Mouse (Mus musculus): ENCODE data around the gene Cttnbp2. TPM values are rescaled to one million over a fixed set of nuclear protein-coding genes. Genes with fewer than 3 reads are reported as not detected.

Cttnbp2 gene
- polyA plus RNA-seq, 1 experiment from 2014 or later: 12.6 TPM

- WGBS: 46% methylated on average over 4 of the region's 4 CpGs
- no peak overlapping the region for H3K27ac ChIP-seq (replicated peaks; ENCODE audit: low read depth, low read length)
- H3K4me1 ChIP-seq (ENCODE audit: control insufficient read depth, insufficient read depth, low read length): no peaks in the 10 kb centered on the region
- H3K9ac ChIP-seq (replicated peaks; ENCODE audit: low read length): no peak overlapping the region
- H3K4me2 ChIP-seq (ENCODE audit: low read depth, low read length): no peak overlapping the region
- no peaks in the 10 kb centered on the region for H3K27me3 ChIP-seq (ENCODE audit: control insufficient read depth, insufficient read depth, low read length)
- no peaks in the 10 kb centered on the region for H3K36me3 ChIP-seq (replicated peaks; ENCODE audit: control insufficient read depth, insufficient read depth, low read depth, low read length)
- DNase-seq (ENCODE audit: low spot score) (no peak), ATAC-seq (replicated peaks; ENCODE audit: insufficient number of reproducible peaks, low FRiP score, low TSS enrichment, low read depth) (no peak)
- H3K4me3 ChIP-seq (ENCODE audit: low read depth, low read length): no peak overlapping the region
- no peaks in the 10 kb centered on the region for H3K9me3 ChIP-seq (replicated peaks; ENCODE audit: control insufficient read depth, low read length)
These were observed 73.6 kb downstream of the Cttnbp2 start for GRCm38 (mm10) chr6:18440918-18441532.

GRCm38 (mm10) chr6:18436127-18436812 lies 78.4 kb downstream of the Cttnbp2 start:
- Histone ChIP-seq H3K9ac (replicated peaks; ENCODE audit: low read length) (no peak overlapping the region), H3K27me3 (ENCODE audit: control insufficient read depth, insufficient read depth, low read length) (no peaks in the 10 kb centered on the region), H3K36me3 (replicated peaks; ENCODE audit: control insufficient read depth, insufficient read depth, low read depth, low read length) (no peaks in the 10 kb centered on the region), H3K4me2 (ENCODE audit: low read depth, low read length) (no peak overlapping the region), H3K4me3 (ENCODE audit: low read depth, low read length) (no peak overlapping the region), H3K27ac (replicated peaks; ENCODE audit: low read depth, low read length) (no peak overlapping the region), H3K4me1 (ENCODE audit: control insufficient read depth, insufficient read depth, low read length) (no peaks in the 10 kb centered on the region), H3K9me3 (replicated peaks; ENCODE audit: control insufficient read depth, low read length) (no peaks in the 10 kb centered on the region)
- 51% methylated on average over 4 of the region's 4 CpGs for WGBS
- no peak for DNase-seq (ENCODE audit: low spot score)
- no peak for ATAC-seq (replicated peaks; ENCODE audit: insufficient number of reproducible peaks, low FRiP score, low TSS enrichment, low read depth)

DNA sequence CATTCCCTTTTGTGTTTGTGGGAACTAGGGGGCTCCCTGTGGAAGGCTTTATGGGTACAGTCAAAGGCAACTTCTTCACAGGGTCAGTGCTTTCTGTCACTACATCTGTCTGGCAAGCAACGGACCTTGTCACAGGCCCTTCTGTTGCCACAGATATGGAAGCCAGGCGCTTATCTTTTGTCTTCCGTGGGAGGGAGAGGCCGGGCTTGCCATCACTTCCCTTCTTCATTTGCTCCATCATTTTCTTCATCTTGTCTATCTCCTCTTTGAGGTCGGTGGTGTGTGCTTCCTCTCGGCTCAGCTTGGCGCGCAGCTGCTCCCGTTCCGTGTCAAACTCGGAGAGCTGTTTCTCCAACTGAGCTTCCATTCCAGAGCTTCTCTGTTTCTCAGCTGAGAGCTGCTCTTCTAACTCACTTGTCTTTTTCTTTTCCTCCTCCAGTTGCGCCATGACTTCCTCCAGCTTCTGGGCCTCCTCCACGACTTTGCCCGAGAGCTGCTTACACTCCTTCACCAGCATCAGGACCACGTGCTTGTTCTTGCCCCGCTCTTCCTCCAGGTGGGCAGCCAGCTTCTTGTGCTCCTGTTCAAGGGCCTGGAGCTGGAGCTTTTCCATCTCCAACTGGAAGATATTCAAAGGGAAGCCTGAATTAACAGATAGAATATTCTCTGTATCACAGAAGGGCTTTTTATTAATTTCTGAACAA lies 79.7 kb downstream of the Cttnbp2 start:
- Histone ChIP-seq H3K27me3 (ENCODE audit: control insufficient read depth, insufficient read depth, low read length) (no peaks in the 10 kb centered on the region), H3K36me3 (replicated peaks; ENCODE audit: control insufficient read depth, insufficient read depth, low read depth, low read length) (no peaks in the 10 kb centered on the region), H3K4me3 (ENCODE audit: low read depth, low read length) (no peak overlapping the region), H3K4me1 (ENCODE audit: control insufficient read depth, insufficient read depth, low read length) (no peaks in the 10 kb centered on the region), H3K27ac (replicated peaks; ENCODE audit: low read depth, low read length) (no peak overlapping the region), H3K9me3 (replicated peaks; ENCODE audit: control insufficient read depth, low read length) (no peaks in the 10 kb centered on the region), H3K9ac (replicated peaks; ENCODE audit: low read length) (no peak overlapping the region), H3K4me2 (ENCODE audit: low read depth, low read length) (no peak overlapping the region)
- ATAC-seq (replicated peaks; ENCODE audit: insufficient number of reproducible peaks, low FRiP score, low TSS enrichment, low read depth) (no peak), DNase-seq (ENCODE audit: low spot score) (no peak)
- 94% methylated on average over 16 of the region's 16 CpGs for WGBS

GRCm38 (mm10) chr6:18434355-18434754 lies 80.3 kb downstream of the Cttnbp2 start:
- Histone ChIP-seq H3K4me2 (ENCODE audit: low read depth, low read length) (no peak overlapping the region), H3K9ac (replicated peaks; ENCODE audit: low read length) (no peak overlapping the region), H3K27ac (replicated peaks; ENCODE audit: low read depth, low read length) (no peak overlapping the region), H3K9me3 (replicated peaks; ENCODE audit: control insufficient read depth, low read length) (no peaks in the 10 kb centered on the region), H3K36me3 (replicated peaks; ENCODE audit: control insufficient read depth, insufficient read depth, low read depth, low read length) (no peaks in the 10 kb centered on the region), H3K27me3 (ENCODE audit: control insufficient read depth, insufficient read depth, low read length) (no peaks in the 10 kb centered on the region), H3K4me3 (ENCODE audit: low read depth, low read length) (no peak overlapping the region), H3K4me1 (ENCODE audit: control insufficient read depth, insufficient read depth, low read length) (no peaks in the 10 kb centered on the region)
- DNase-seq (ENCODE audit: low spot score): no peak
- WGBS: 83% methylated on average over 8 of the region's 8 CpGs
- no peak for ATAC-seq (replicated peaks; ENCODE audit: insufficient number of reproducible peaks, low FRiP score, low TSS enrichment, low read depth)

- Histone ChIP-seq H3K9ac (replicated peaks; ENCODE audit: low read length) (no peak overlapping the region), H3K4me1 (ENCODE audit: control insufficient read depth, insufficient read depth, low read length) (no peaks in the 10 kb centered on the region), H3K36me3 (replicated peaks; ENCODE audit: control insufficient read depth, insufficient read depth, low read depth, low read length) (no peaks in the 10 kb centered on the region), H3K4me3 (ENCODE audit: low read depth, low read length) (no peak overlapping the region), H3K9me3 (replicated peaks; ENCODE audit: control insufficient read depth, low read length) (no peaks in the 10 kb centered on the region), H3K27ac (replicated peaks; ENCODE audit: low read depth, low read length) (no peak overlapping the region), H3K27me3 (ENCODE audit: control insufficient read depth, insufficient read depth, low read length) (no peaks in the 10 kb centered on the region), H3K4me2 (ENCODE audit: low read depth, low read length) (no peak overlapping the region)
- DNase-seq (ENCODE audit: low spot score) (no peak), ATAC-seq (replicated peaks; ENCODE audit: insufficient number of reproducible peaks, low FRiP score, low TSS enrichment, low read depth) (no peak)
- 70% methylated on average over 3 of the region's 3 CpGs for WGBS
These were observed 82.3 kb downstream of the Cttnbp2 start for GRCm38 (mm10) chr6:18432362-18432761.

DNA sequence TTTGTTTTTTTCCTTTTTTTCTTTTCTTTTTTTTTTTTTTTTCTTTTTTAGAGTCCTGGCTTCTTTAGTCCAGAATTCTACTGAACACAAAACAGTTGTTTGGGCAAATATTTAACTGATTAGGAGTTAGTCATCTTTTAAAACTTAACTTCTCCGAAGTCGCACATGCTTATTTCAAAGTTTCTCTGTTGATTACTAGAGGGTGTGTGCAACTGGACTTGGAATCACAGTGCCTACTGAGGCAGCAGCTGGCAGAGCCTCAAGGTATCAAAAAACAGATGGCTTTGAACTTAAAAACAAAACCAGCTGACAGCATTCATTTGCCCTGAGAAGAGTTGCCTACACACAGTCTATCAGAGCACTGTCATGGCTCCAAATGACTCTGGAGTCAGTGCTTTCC lies 82.8 kb downstream of the Cttnbp2 start:
- Histone ChIP-seq H3K4me1 (ENCODE audit: control insufficient read depth, insufficient read depth, low read length) (no peaks in the 10 kb centered on the region), H3K9me3 (replicated peaks; ENCODE audit: control insufficient read depth, low read length) (no peaks in the 10 kb centered on the region), H3K9ac (replicated peaks; ENCODE audit: low read length) (no peak overlapping the region), H3K27ac (replicated peaks; ENCODE audit: low read depth, low read length) (no peak overlapping the region), H3K4me2 (ENCODE audit: low read depth, low read length) (no peak overlapping the region), H3K27me3 (ENCODE audit: control insufficient read depth, insufficient read depth, low read length) (no peaks in the 10 kb centered on the region), H3K4me3 (ENCODE audit: low read depth, low read length) (no peak overlapping the region), H3K36me3 (replicated peaks; ENCODE audit: control insufficient read depth, insufficient read depth, low read depth, low read length) (no peaks in the 10 kb centered on the region)
- ATAC-seq (replicated peaks; ENCODE audit: insufficient number of reproducible peaks, low FRiP score, low TSS enrichment, low read depth): no peak
- DNase-seq (ENCODE audit: low spot score): no peak
- 84% methylated on average over 2 of the region's 2 CpGs for WGBS

GRCm38 (mm10) chr6:18430062-18430461 lies 84.6 kb downstream of the Cttnbp2 start:
- DNase-seq (ENCODE audit: low spot score): no peak
- 66% methylated on average over 3 of the region's 3 CpGs for WGBS
- H3K36me3 ChIP-seq (replicated peaks; ENCODE audit: control insufficient read depth, insufficient read depth, low read depth, low read length): no peaks in the 10 kb centered on the region
- H3K27me3 ChIP-seq (ENCODE audit: control insufficient read depth, insufficient read depth, low read length): no peaks in the 10 kb centered on the region
- H3K4me2 ChIP-seq (ENCODE audit: low read depth, low read length): no peak overlapping the region
- no peak overlapping the region for H3K4me3 ChIP-seq (ENCODE audit: low read depth, low read length)
- no peak overlapping the region for H3K27ac ChIP-seq (replicated peaks; ENCODE audit: low read depth, low read length)
- H3K9me3 ChIP-seq (replicated peaks; ENCODE audit: control insufficient read depth, low read length): no peaks in the 10 kb centered on the region
- no peak for ATAC-seq (replicated peaks; ENCODE audit: insufficient number of reproducible peaks, low FRiP score, low TSS enrichment, low read depth)
- H3K9ac ChIP-seq (replicated peaks; ENCODE audit: low read length): no peak overlapping the region
- H3K4me1 ChIP-seq (ENCODE audit: control insufficient read depth, insufficient read depth, low read length): no peaks in the 10 kb centered on the region

GRCm38 (mm10) chr6:18424822-18425221 lies 89.8 kb downstream of the Cttnbp2 start:
- no peaks in the 10 kb centered on the region for H3K36me3 ChIP-seq (replicated peaks; ENCODE audit: control insufficient read depth, insufficient read depth, low read depth, low read length)
- ATAC-seq (replicated peaks; ENCODE audit: insufficient number of reproducible peaks, low FRiP score, low TSS enrichment, low read depth): no peak
- H3K4me3 ChIP-seq (ENCODE audit: low read depth, low read length): no peak overlapping the region
- DNase-seq (ENCODE audit: low spot score): no peak
- no peaks in the 10 kb centered on the region for H3K4me1 ChIP-seq (ENCODE audit: control insufficient read depth, insufficient read depth, low read length)
- no peaks in the 10 kb centered on the region for H3K27me3 ChIP-seq (ENCODE audit: control insufficient read depth, insufficient read depth, low read length)
- no peak overlapping the region for H3K27ac ChIP-seq (replicated peaks; ENCODE audit: low read depth, low read length)
- H3K9me3 ChIP-seq (replicated peaks; ENCODE audit: control insufficient read depth, low read length): no peaks in the 10 kb centered on the region
- no peak overlapping the region for H3K4me2 ChIP-seq (ENCODE audit: low read depth, low read length)
- WGBS: 86% methylated on average over 6 of the region's 6 CpGs
- no peak overlapping the region for H3K9ac ChIP-seq (replicated peaks; ENCODE audit: low read length)

All from embryonic facial prominence, embryonic 11.5 days (tissue).